Mouse (Mus musculus): Measurements from ENCODE around the gene Flywch2.

DNA sequence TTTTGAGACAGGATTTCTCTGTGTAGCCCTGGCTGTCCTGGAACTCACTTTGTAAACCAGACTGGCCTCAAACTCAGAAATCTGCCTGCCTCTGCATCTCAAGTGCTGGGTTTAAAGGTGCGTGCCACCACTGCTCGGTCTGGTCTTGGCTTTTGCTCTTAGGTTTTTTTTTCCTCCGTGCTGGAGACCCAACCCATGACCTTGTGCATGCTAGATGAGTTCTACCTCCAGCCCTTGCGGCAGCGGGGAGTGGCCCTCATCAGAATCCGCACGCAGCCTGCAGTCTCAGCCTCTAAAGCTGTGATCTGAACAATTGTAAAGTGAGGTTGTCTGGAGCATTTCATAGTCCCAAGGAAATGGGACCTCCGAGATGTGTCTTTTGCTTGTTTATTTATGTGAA lies 9.4 kb upstream of the Flywch2 start:
- no peak for TF ChIP-seq CTCF (IDR thresholded peaks at IDR 0.05; ENCODE audit: low read depth, low read length)
- no peak for TF ChIP-seq EP300 (IDR thresholded peaks at IDR 0.05; ENCODE audit: insufficient read depth, low read depth, low read length)
- no peak for TF ChIP-seq POLR2A (IDR thresholded peaks at IDR 0.05; ENCODE audit: insufficient read depth, low read length)
